Mouse (Mus musculus) thymus, adult 18-20 months (tissue): ENCODE measurements around the gene Tbx20.

Experiments
- DNase-seq, 2 experiments: peaks; one replicate each; pipeline ENCODE4 v3.0.0; 2022; ENCODE audit warnings: mixed read lengths in 2 of 2

The Tbx20 gene

GRCm38 (mm10) chr9:24774160-24774969 lies at the start of gene Tbx20:
Gene Tbx20 (minus strand): TSS chr9:24774303.
- no peak for DNase-seq

- DNase-seq = no peak
Observed at GRCm38 (mm10) chr9:24818511-24818910, 44.4 kb upstream of the Tbx20 start.

GRCm38 (mm10) chr9:24812461-24812860 lies 38.4 kb upstream of the Tbx20 start:
- DNase-seq = no peak

GRCm38 (mm10) chr9:24792110-24792509 lies 18.0 kb upstream of the Tbx20 start:
- no peak for DNase-seq

GRCm38 (mm10) chr9:24789396-24789795 lies 15.3 kb upstream of the Tbx20 start:
- no peak for DNase-seq

GRCm38 (mm10) chr9:24782338-24782737 lies 8.2 kb upstream of the Tbx20 start:
- DNase-seq = no peak

GRCm38 (mm10) chr9:24780929-24781441 lies 6.9 kb upstream of the Tbx20 start:
- no peak for DNase-seq

GRCm38 (mm10) chr9:24780391-24780928 lies 6.4 kb upstream of the Tbx20 start:
- no peak for DNase-seq

GRCm38 (mm10) chr9:24779975-24780374 lies 5.9 kb upstream of the Tbx20 start:
- no peak for DNase-seq

GRCm38 (mm10) chr9:24778571-24778970 lies 4.5 kb upstream of the Tbx20 start:
- DNase-seq = no peak

- no peak for DNase-seq
Observed at GRCm38 (mm10) chr9:24777961-24778360, 3.9 kb upstream of the Tbx20 start.

- no peak for DNase-seq
Observed at GRCm38 (mm10) chr9:24777176-24777895, 3.2 kb upstream of the Tbx20 start.

GRCm38 (mm10) chr9:24776487-24776886 lies 2.4 kb upstream of the Tbx20 start:
- no peak for DNase-seq

GRCm38 (mm10) chr9:24775567-24775966 lies 1.5 kb upstream of the Tbx20 start:
- no peak for DNase-seq

GRCm38 (mm10) chr9:24775001-24775400 lies 898 bp upstream of the Tbx20 start:
- DNase-seq = no peak

- no peak for DNase-seq
Observed at GRCm38 (mm10) chr9:24773669-24774068, 434 bp downstream of the Tbx20 start.

GRCm38 (mm10) chr9:24773171-24773570 lies 932 bp downstream of the Tbx20 start:
- DNase-seq = no peak

- DNase-seq = no peak
Observed at GRCm38 (mm10) chr9:24772431-24773120, 1.5 kb downstream of the Tbx20 start.

GRCm38 (mm10) chr9:24771713-24772112 lies 2.4 kb downstream of the Tbx20 start:
- DNase-seq = no peak

GRCm38 (mm10) chr9:24770941-24771405 lies 3.1 kb downstream of the Tbx20 start:
- no peak for DNase-seq

- no peak for DNase-seq
Observed at GRCm38 (mm10) chr9:24770149-24770940, 3.8 kb downstream of the Tbx20 start.

- DNase-seq = no peak
Observed at GRCm38 (mm10) chr9:24769611-24770010, 4.5 kb downstream of the Tbx20 start.
